Mouse (Mus musculus) neural tube, embryonic 11.5 days (tissue): Measurements from ENCODE around the gene Zfyve1. TPM values are rescaled to one million over a fixed set of nuclear protein-coding genes. Genes with fewer than 3 reads are reported as not detected.
A peak's percentile ranks its signal among the peaks of the same experiment; 100 is the strongest.

Experiments
- ATAC-seq: fragments of 200-750 bp; cut with Nextera tagmentation; 2 replicates; pipeline ENCODE4 v1.8.0; 2017; ENCODE audit warnings: moderate number of reproducible peaks, mild to moderate bottlenecking, moderate TSS enrichment, moderate library complexity; ENCODE audit not compliant: insufficient read depth, low FRiP score, low TSS enrichment
- DNase-seq: peaks from one replicate; pipeline ENCODE4 v3.0.0-alpha.2; 2015; ENCODE audit warnings: low spot score
- H3K27ac ChIP-seq: fragments of 300-500 bp; sonication (generic); 2 replicates; pipeline ENCODE4 v1.5.1; 2014; ENCODE audit warnings: low read depth, mild to moderate bottlenecking, low read length
- H3K27me3 ChIP-seq: fragments of 300-500 bp; sonication (generic); 2 replicates; pipeline ENCODE4 v1.6.1; 2014; ENCODE audit warnings: mild to moderate bottlenecking, low read length, mixed read lengths; ENCODE audit not compliant: control insufficient read depth, insufficient read depth
- H3K36me3 ChIP-seq: fragments of 300-500 bp; sonication (generic); 2 replicates; pipeline ENCODE4 v1.6.1; 2014; ENCODE audit warnings: mild to moderate bottlenecking, low read length, moderate library complexity, mixed read lengths; ENCODE audit not compliant: control insufficient read depth, insufficient read depth
- H3K4me1 ChIP-seq: fragments of 300-500 bp; sonication (generic); 2 replicates; pipeline ENCODE4 v1.6.1; 2014; ENCODE audit warnings: low read length, mixed read lengths; ENCODE audit not compliant: control insufficient read depth, insufficient read depth
- H3K4me2 ChIP-seq: fragments of 300-500 bp; sonication (generic); 2 replicates; pipeline ENCODE4 v1.6.1; 2014; ENCODE audit warnings: low read depth, mild to moderate bottlenecking, moderate library complexity
- H3K4me3 ChIP-seq: fragments of 300-500 bp; sonication (generic); 2 replicates; pipeline ENCODE4 v1.5.1; 2014; ENCODE audit warnings: low read depth, low read length
- H3K9ac ChIP-seq: fragments of 300-500 bp; sonication (generic); 2 replicates; pipeline ENCODE4 v1.6.1; 2014; ENCODE audit warnings: mild to moderate bottlenecking, low read length
- H3K9me3 ChIP-seq: fragments of 300-500 bp; sonication (generic); 2 replicates; pipeline ENCODE4 v1.6.1; 2016; ENCODE audit warnings: low read length; ENCODE audit not compliant: control insufficient read depth
- WGBS: fragments of 180-500 bp; shearing (Covaris S2); extraction: QIAGEN DNeasy Blood & Tissue Kit; methylation state at CpG from one replicate; pipeline ENCODE4 v1.1.7; 2014; 5-methylcytosine and 5-hydroxymethylcytosine counted together
- polyA plus RNA-seq: library from polyadenylated mRNA; unstranded; fragments of >200 nt; fragmentation: Nextera tagmentation; extraction: Ambion mirVana; gene quantifications from 2 replicates; pipeline ENCODE4 v1.2.1, GENCODE M21; 2014

Gene Zfyve1
- polyA plus RNA-seq, 1 experiment from 2014 or later: 25.2 TPM

- Histone ChIP-seq H3K27me3 (no peaks in the 10 kb centered on the region), H3K4me1 (peaks cover 2% of the 10 kb centered on the region; the same call in 1 of the 2 replicates), H3K36me3 (no peaks in the 10 kb centered on the region), H3K9ac (no peak overlapping the region), H3K4me2 (no peak overlapping the region), H3K9me3 (no peaks in the 10 kb centered on the region), H3K4me3 (no peak overlapping the region), H3K27ac (no peak overlapping the region)
- DNase-seq (no peak), ATAC-seq (no peak)
- 50% methylated on average over 5 of the region's 5 CpGs for WGBS
Measured at GRCm38 (mm10) chr12:83513185-83513584, 83.8 kb downstream of the Zfyve1 start.

DNA sequence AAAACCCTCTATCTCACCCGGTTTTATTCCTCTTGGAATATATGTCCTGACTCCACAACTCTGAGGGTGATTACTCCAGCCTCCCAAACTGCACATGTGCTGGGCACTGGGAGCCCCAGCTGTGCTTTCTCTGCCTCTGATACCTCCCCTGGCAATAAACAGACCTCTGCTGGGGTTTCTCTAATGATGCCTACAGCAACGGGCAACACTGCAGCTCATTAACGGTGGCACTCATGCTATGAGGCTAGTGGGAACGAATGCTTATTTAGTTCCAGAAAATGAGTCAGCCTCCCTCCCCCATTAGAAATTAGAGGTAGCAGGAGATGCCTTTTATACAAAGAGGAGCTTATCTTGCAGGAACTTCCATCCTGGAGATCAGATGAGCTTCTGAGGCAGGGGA is 84.2 kb downstream of the Zfyve1 start:
- H3K36me3 ChIP-seq: no peaks in the 10 kb centered on the region
- no peak overlapping the region for H3K4me3 ChIP-seq
- no peak overlapping the region for H3K9ac ChIP-seq
- no peak overlapping the region for H3K4me2 ChIP-seq
- WGBS: 21% methylated on average over 4 of the region's 4 CpGs
- ATAC-seq: no peak
- DNase-seq: no peak
- H3K4me1 ChIP-seq: peaks cover 2% of the 10 kb centered on the region; the same call in 1 of the 2 replicates
- no peaks in the 10 kb centered on the region for H3K9me3 ChIP-seq
- H3K27ac ChIP-seq: no peak overlapping the region
- no peaks in the 10 kb centered on the region for H3K27me3 ChIP-seq

GRCm38 (mm10) chr12:83510586-83510985 is 86.4 kb downstream of the Zfyve1 start:
- no peaks in the 10 kb centered on the region for H3K9me3 ChIP-seq
- H3K27ac ChIP-seq: no peak overlapping the region
- no peak for DNase-seq
- no peak overlapping the region for H3K4me2 ChIP-seq
- H3K9ac ChIP-seq: no peak overlapping the region
- 85% methylated on average over 5 of the region's 5 CpGs for WGBS
- H3K4me1 ChIP-seq: peaks cover 2% of the 10 kb centered on the region; the same call in 1 of the 2 replicates
- H3K27me3 ChIP-seq: no peaks in the 10 kb centered on the region
- H3K4me3 ChIP-seq: no peak overlapping the region
- ATAC-seq: no peak
- H3K36me3 ChIP-seq: no peaks in the 10 kb centered on the region

- DNase-seq (no peak), ATAC-seq (no peak)
- H3K9me3 ChIP-seq: no peaks in the 10 kb centered on the region
- no peak overlapping the region for H3K9ac ChIP-seq
- no peak overlapping the region for H3K4me3 ChIP-seq
- no peak overlapping the region for H3K4me2 ChIP-seq
- no peaks in the 10 kb centered on the region for H3K4me1 ChIP-seq
- H3K36me3 ChIP-seq: no peaks in the 10 kb centered on the region
- no peaks in the 10 kb centered on the region for H3K27me3 ChIP-seq
- WGBS: 78% methylated on average over 10 of the region's 10 CpGs
- no peak overlapping the region for H3K27ac ChIP-seq
Measured at GRCm38 (mm10) chr12:83506543-83506942, 90.5 kb downstream of the Zfyve1 start.

DNA sequence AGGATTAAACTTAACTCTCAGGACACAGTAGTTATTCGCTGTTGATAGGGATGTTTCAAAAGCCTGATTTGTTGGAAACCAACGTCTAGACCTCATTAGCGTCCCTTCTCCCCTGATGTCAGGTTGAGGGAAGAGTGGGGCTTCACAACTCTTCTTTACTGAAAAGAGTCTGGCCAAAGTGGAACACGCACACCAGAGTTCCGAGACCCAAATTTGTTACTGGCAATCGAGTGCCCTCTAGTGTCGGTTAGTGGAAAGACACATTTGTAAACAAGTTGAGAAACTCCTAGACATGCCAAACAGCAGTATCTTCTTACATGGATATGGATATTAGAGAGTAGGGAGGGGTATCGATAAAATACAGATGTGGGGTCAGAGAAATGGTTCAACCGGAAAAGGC is 94.8 kb downstream of the Zfyve1 start:
- DNase-seq (peak; percentile 62), ATAC-seq (no peak)
- WGBS: 10% methylated on average over 9 of the region's 9 CpGs
- Histone ChIP-seq H3K36me3 (no peaks in the 10 kb centered on the region), H3K27me3 (no peaks in the 10 kb centered on the region), H3K9me3 (no peaks in the 10 kb centered on the region), H3K9ac (no peak overlapping the region), H3K27ac (no peak overlapping the region), H3K4me3 (no peak overlapping the region), H3K4me2 (no peak overlapping the region), H3K4me1 (no peaks in the 10 kb centered on the region)

GRCm38 (mm10) chr12:83499256-83499655 is 97.8 kb downstream of the Zfyve1 start:
- ATAC-seq (no peak), DNase-seq (no peak)
- WGBS: 77% methylated on average over 5 of the region's 5 CpGs
- H3K9me3 ChIP-seq: no peaks in the 10 kb centered on the region
- H3K27me3 ChIP-seq: no peaks in the 10 kb centered on the region
- H3K36me3 ChIP-seq: no peaks in the 10 kb centered on the region
- no peak overlapping the region for H3K4me3 ChIP-seq
- no peaks in the 10 kb centered on the region for H3K4me1 ChIP-seq
- no peak overlapping the region for H3K27ac ChIP-seq
- no peak overlapping the region for H3K4me2 ChIP-seq
- H3K9ac ChIP-seq: no peak overlapping the region

- H3K9me3 ChIP-seq: no peaks in the 10 kb centered on the region
- no peak overlapping the region for H3K9ac ChIP-seq
- 72% methylated on average over 3 of the region's 3 CpGs for WGBS
- no peak for ATAC-seq
- no peak overlapping the region for H3K4me2 ChIP-seq
- no peaks in the 10 kb centered on the region for H3K27me3 ChIP-seq
- no peak overlapping the region for H3K27ac ChIP-seq
- H3K4me3 ChIP-seq: no peak overlapping the region
- no peaks in the 10 kb centered on the region for H3K4me1 ChIP-seq
- no peaks in the 10 kb centered on the region for H3K36me3 ChIP-seq
- no peak for DNase-seq
Measured at GRCm38 (mm10) chr12:83497959-83498358, 99.1 kb downstream of the Zfyve1 start.

- WGBS: 91% methylated on average over 6 of the region's 6 CpGs
- no peaks in the 10 kb centered on the region for H3K36me3 ChIP-seq
Measured at GRCm38 (mm10) chr12:83496736-83497135, 100.3 kb downstream of the Zfyve1 start.

More at GRCm38 (mm10) chr12:83496736-83497135, 100.3 kb downstream of the Zfyve1 start:
- no peaks in the 10 kb centered on the region for H3K4me1 ChIP-seq
- H3K4me3 ChIP-seq: no peak overlapping the region
- no peak overlapping the region for H3K9ac ChIP-seq
- ATAC-seq: no peak
- H3K9me3 ChIP-seq: no peaks in the 10 kb centered on the region
- no peak overlapping the region for H3K27ac ChIP-seq
- no peak overlapping the region for H3K4me2 ChIP-seq
- DNase-seq: no peak
- no peaks in the 10 kb centered on the region for H3K27me3 ChIP-seq
